Mouse (Mus musculus): Measurements from ENCODE around the gene Uvrag.

Uvrag gene

GRCm38 (mm10) chr7:99164873-99165410 lies 24.0 kb upstream of the Uvrag start:
- no peak for DNase-seq (ENCODE audit: low spot score in 2 of 2)

GRCm38 (mm10) chr7:99162462-99162861 lies 21.5 kb upstream of the Uvrag start:
- no peak for DNase-seq (ENCODE audit: low spot score in 2 of 2)

GRCm38 (mm10) chr7:99161961-99162360 lies 21.0 kb upstream of the Uvrag start:
- no peak for DNase-seq (ENCODE audit: low spot score in 2 of 2)

GRCm38 (mm10) chr7:99161529-99161928 lies 20.6 kb upstream of the Uvrag start:
- DNase-seq (ENCODE audit: low spot score in 2 of 2), result no peak

- DNase-seq (ENCODE audit: low spot score in 2 of 2), result no peak
Measured at GRCm38 (mm10) chr7:99160995-99161394, 20.1 kb upstream of the Uvrag start.

GRCm38 (mm10) chr7:99159446-99159845 lies 18.5 kb upstream of the Uvrag start:
- no peak for DNase-seq (ENCODE audit: low spot score in 2 of 2)

GRCm38 (mm10) chr7:99158904-99159303 lies 18.0 kb upstream of the Uvrag start:
- no peak for DNase-seq (ENCODE audit: low spot score in 2 of 2)

GRCm38 (mm10) chr7:99158011-99158410 lies 17.1 kb upstream of the Uvrag start:
- no peak for DNase-seq (ENCODE audit: low spot score in 2 of 2)

GRCm38 (mm10) chr7:99156737-99157136 lies 15.8 kb upstream of the Uvrag start:
- no peak for DNase-seq (ENCODE audit: low spot score in 2 of 2)

GRCm38 (mm10) chr7:99155311-99156289 lies 14.7 kb upstream of the Uvrag start:
- no peak for DNase-seq (ENCODE audit: low spot score in 2 of 2)

- no peak for DNase-seq (ENCODE audit: low spot score in 2 of 2)
Measured at GRCm38 (mm10) chr7:99154648-99155151, 13.8 kb upstream of the Uvrag start.

- no peak for DNase-seq (ENCODE audit: low spot score in 2 of 2)
Measured at GRCm38 (mm10) chr7:99153686-99154202, 12.8 kb upstream of the Uvrag start.

- no peak for DNase-seq (ENCODE audit: low spot score in 2 of 2)
Measured at GRCm38 (mm10) chr7:99152756-99153155, 11.8 kb upstream of the Uvrag start.

GRCm38 (mm10) chr7:99151342-99151741 lies 10.4 kb upstream of the Uvrag start:
- DNase-seq (ENCODE audit: low spot score in 2 of 2), result peak; percentile 85 to 92

GRCm38 (mm10) chr7:99149017-99149416 lies 8.1 kb upstream of the Uvrag start:
- DNase-seq (ENCODE audit: low spot score in 2 of 2), result no peak

GRCm38 (mm10) chr7:99147494-99147893 lies 6.6 kb upstream of the Uvrag start:
- DNase-seq (ENCODE audit: low spot score in 2 of 2), result no peak

GRCm38 (mm10) chr7:99146906-99147305 lies 6.0 kb upstream of the Uvrag start:
- no peak for DNase-seq (ENCODE audit: low spot score in 2 of 2)

- no peak for DNase-seq (ENCODE audit: low spot score in 2 of 2)
Measured at GRCm38 (mm10) chr7:99146011-99146410, 5.1 kb upstream of the Uvrag start.

GRCm38 (mm10) chr7:99144616-99145015 lies 3.7 kb upstream of the Uvrag start:
- DNase-seq (ENCODE audit: low spot score in 2 of 2), result no peak

- DNase-seq (ENCODE audit: low spot score in 2 of 2), result no peak
Measured at GRCm38 (mm10) chr7:99143244-99143643, 2.3 kb upstream of the Uvrag start.

- DNase-seq (ENCODE audit: low spot score in 2 of 2), result no peak
Measured at GRCm38 (mm10) chr7:99141919-99142606, 1.1 kb upstream of the Uvrag start.

GRCm38 (mm10) chr7:99140511-99140910 lies 430 bp downstream of the Uvrag start:
- no peak for DNase-seq (ENCODE audit: low spot score in 2 of 2)

Data from spleen, postnatal 14 days (tissue).